Mouse (Mus musculus) hindbrain, embryonic 15.5 days (tissue): ENCODE data around the gene Slc27a3. TPM values are rescaled to one million over a fixed set of nuclear protein-coding genes. Genes with fewer than 3 reads are reported as not detected.
A peak's percentile ranks its signal among the peaks of the same experiment; 100 is the strongest.

ENCODE experiments used
- ATAC-seq: fragments of 200-750 bp; cut with Nextera tagmentation; 2 replicates; pipeline ENCODE4 v1.8.0; 2017; ENCODE audit warnings: low read depth, moderate number of reproducible peaks, moderate TSS enrichment; ENCODE audit not compliant: low FRiP score
- H3K27ac ChIP-seq: fragments of 300-500 bp; sonication (generic); replicated peaks from 2 replicates; pipeline ENCODE4 v1.5.1; 2015; ENCODE audit warnings: mild to moderate bottlenecking, inconsistent platforms
- H3K27me3 ChIP-seq: fragments of 300-500 bp; sonication (generic); 2 replicates; pipeline ENCODE4 v1.6.1; 2015; ENCODE audit warnings: control low read depth, inconsistent platforms
- H3K36me3 ChIP-seq: fragments of 300-500 bp; sonication (generic); 2 replicates; pipeline ENCODE4 v1.6.1; 2015; ENCODE audit warnings: control low read depth, inconsistent platforms
- H3K4me1 ChIP-seq: fragments of 300-500 bp; sonication (generic); replicated peaks from 2 replicates; pipeline ENCODE4 v1.6.1; 2015; ENCODE audit warnings: control low read depth, inconsistent platforms
- H3K4me2 ChIP-seq: fragments of 300-500 bp; sonication (generic); 2 replicates; pipeline ENCODE4 v1.6.1; 2015; ENCODE audit warnings: moderate library complexity, mild to moderate bottlenecking, inconsistent platforms
- H3K4me3 ChIP-seq: fragments of 300-500 bp; sonication (generic); 2 replicates; pipeline ENCODE4 v1.5.1; 2015; ENCODE audit warnings: mild to moderate bottlenecking, inconsistent platforms
- H3K9ac ChIP-seq: fragments of 300-500 bp; sonication (generic); 2 replicates; pipeline ENCODE4 v1.6.1; 2015; ENCODE audit warnings: inconsistent platforms
- H3K9me3 ChIP-seq: fragments of 300-500 bp; sonication (generic); 2 replicates; pipeline ENCODE4 v1.6.1; 2016; ENCODE audit warnings: control low read depth, inconsistent platforms
- WGBS: fragments of 180-500 bp; shearing (Covaris S2); methylation state at CpG from one replicate; pipeline ENCODE4 v1.1.7; 2015; 5-methylcytosine and 5-hydroxymethylcytosine counted together
- polyA plus RNA-seq: library from polyadenylated mRNA; unstranded; fragments of >200 nt; fragmentation: Nextera tagmentation; extraction: Ambion mirVana; gene quantifications from 2 replicates; pipeline ENCODE4 v1.2.1, GENCODE M21; 2015

Gene Slc27a3
- polyA plus RNA-seq, 1 experiment from 2014 or later, result 34.1 TPM

GRCm38 (mm10) chr3:90420696-90421095 lies 31.0 kb upstream of the Slc27a3 start:
- H3K4me3 ChIP-seq, result no peak overlapping the region
- H3K4me2 ChIP-seq, result no peak overlapping the region
- H3K4me1 ChIP-seq, result no peaks in the 10 kb centered on the region
- no peaks in the 10 kb centered on the region for H3K9me3 ChIP-seq
- 93% methylated on average over 6 of the region's 6 CpGs for WGBS
- no peak overlapping the region for H3K27ac ChIP-seq
- H3K9ac ChIP-seq, result no peak overlapping the region
- no peak for ATAC-seq
- H3K27me3 ChIP-seq, result no peaks in the 10 kb centered on the region
- peaks cover 60% of the 10 kb centered on the region for H3K36me3 ChIP-seq

DNA sequence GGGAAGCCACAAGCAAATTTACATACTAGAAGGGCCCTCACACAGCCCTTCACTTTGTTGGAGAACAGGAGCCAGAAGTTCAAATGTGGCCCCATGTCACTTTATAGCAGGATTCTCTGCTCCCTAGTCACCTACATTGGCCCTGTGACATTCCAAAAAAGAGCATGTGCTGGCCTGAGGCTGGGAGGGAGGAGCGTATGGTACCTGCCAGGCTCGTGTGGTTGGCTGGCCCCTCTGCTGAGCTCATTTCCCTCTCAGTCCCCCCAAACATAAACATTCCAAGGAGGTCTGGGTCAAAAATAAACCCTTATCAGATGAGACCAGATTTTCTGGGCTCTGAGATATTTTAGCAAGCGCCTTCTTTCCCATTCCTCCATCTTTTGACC lies 23.3 kb upstream of the Slc27a3 start:
- Histone ChIP-seq H3K9ac (no peak overlapping the region), H3K27ac (no peak overlapping the region), H3K27me3 (no peaks in the 10 kb centered on the region), H3K4me1 (no peaks in the 10 kb centered on the region), H3K4me3 (no peak overlapping the region), H3K9me3 (no peaks in the 10 kb centered on the region), H3K4me2 (no peak overlapping the region), H3K36me3 (peaks cover 75% of the 10 kb centered on the region)
- WGBS, result 78% methylated on average over 3 of the region's 3 CpGs
- ATAC-seq, result 0 out of 2 replicates have a peak, but pooled peaks have one; percentile 8

DNA sequence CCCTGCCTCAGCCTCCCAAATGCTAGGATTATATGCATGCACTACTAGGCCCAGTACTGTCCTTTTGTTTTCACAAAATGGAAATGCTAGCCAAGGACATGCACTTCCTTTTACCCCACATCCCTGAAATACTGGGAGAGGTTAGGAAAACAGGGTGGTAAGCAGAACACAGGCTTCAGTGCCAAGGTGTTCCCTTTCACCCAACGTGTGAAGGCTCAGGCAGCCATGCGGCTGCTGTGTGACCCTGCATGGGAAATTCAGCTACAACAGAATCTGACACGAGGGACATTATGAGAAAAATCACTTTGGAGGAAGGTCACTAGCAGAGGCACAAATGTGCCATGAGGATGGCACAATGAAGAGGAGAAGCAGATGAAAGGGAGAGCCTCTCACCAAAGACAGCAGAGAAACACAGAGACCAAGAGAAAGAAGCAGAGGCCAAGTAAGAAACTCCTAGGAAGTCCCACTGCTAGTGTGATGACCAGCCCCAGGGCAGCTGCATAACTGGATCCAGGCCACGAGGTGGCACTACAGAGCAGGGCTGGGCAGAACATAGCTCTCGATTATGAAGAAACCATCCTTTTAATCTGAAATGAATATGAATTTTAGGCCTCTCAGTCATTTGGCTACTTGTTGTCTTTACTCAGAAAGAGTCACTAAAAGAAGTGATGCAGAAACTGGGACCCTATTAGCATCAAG lies 22.7 kb upstream of the Slc27a3 start:
- Histone ChIP-seq H3K27ac (no peak overlapping the region), H3K9me3 (no peaks in the 10 kb centered on the region), H3K4me2 (no peak overlapping the region), H3K9ac (no peak overlapping the region), H3K4me1 (no peaks in the 10 kb centered on the region), H3K4me3 (no peak overlapping the region), H3K27me3 (no peaks in the 10 kb centered on the region), H3K36me3 (peaks cover 79% of the 10 kb centered on the region)
- WGBS, result 53% methylated on average over 5 of the region's 5 CpGs
- ATAC-seq, result peak; percentile 51; the same call in 1 of the 2 replicates

DNA sequence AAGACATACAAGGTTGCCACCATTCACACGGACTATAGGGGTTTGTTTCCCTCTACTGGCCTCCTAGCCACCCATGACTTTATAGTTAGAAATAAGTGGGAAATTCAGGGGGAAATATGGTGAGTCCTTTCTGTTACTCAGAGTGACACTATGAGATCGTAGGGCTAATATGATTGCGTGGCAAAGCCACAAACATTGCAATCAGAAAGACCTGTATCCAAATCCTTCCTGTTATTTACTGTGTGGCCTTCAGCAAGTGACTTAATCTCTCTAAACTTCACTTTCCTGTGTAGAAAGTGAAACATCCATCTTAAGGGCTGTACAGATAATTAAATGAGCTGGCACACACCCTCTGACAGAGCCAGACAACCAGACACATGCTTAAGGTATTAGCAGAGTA lies 19.0 kb upstream of the Slc27a3 start:
- no peaks in the 10 kb centered on the region for H3K9me3 ChIP-seq
- H3K27me3 ChIP-seq, result no peaks in the 10 kb centered on the region
- H3K4me3 ChIP-seq, result no peak overlapping the region
- ATAC-seq, result no peak
- H3K36me3 ChIP-seq, result peaks cover 81% of the 10 kb centered on the region
- WGBS, result 95% methylated on average over 3 of the region's 3 CpGs
- H3K27ac ChIP-seq, result no peak overlapping the region
- H3K4me1 ChIP-seq, result no peaks in the 10 kb centered on the region
- no peak overlapping the region for H3K4me2 ChIP-seq
- H3K9ac ChIP-seq, result no peak overlapping the region

- Histone ChIP-seq H3K4me1 (no peaks in the 10 kb centered on the region), H3K27me3 (no peaks in the 10 kb centered on the region), H3K27ac (no peak overlapping the region), H3K9me3 (no peaks in the 10 kb centered on the region), H3K36me3 (peaks cover 89% of the 10 kb centered on the region), H3K4me3 (no peak overlapping the region), H3K9ac (no peak overlapping the region), H3K4me2 (no peak overlapping the region)
- ATAC-seq, result no peak
- 97% methylated on average over 5 of the region's 5 CpGs for WGBS
Observed at GRCm38 (mm10) chr3:90406414-90406813, 16.7 kb upstream of the Slc27a3 start.

- Histone ChIP-seq H3K4me1 (no peaks in the 10 kb centered on the region), H3K27ac (no peak overlapping the region), H3K27me3 (no peaks in the 10 kb centered on the region), H3K9ac (no peak overlapping the region), H3K4me3 (no peak overlapping the region), H3K9me3 (no peaks in the 10 kb centered on the region), H3K4me2 (no peak overlapping the region), H3K36me3 (peaks cover 90% of the 10 kb centered on the region)
- no peak for ATAC-seq
- WGBS, result 88% methylated on average over 4 of the region's 4 CpGs
Observed at GRCm38 (mm10) chr3:90404609-90405008, 14.9 kb upstream of the Slc27a3 start.

DNA sequence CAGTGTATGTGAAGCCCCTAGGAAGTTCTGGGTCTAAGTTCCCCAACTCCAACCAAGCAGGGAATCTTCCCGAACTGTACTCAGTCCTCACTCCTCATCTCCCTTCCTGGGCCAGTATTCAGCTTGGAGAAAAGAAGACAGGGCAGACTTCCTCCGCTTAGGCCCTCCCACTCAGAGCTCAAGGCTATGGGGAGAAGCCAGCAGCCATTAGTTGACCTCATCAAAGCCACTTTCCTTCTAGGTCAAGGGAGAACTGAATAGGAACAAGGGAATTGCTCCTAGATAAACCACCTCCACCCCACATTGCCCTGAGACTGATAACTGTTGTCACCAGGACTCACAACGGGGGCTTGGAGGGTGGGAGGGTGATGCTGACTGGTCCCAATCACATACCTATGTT lies 14.4 kb upstream of the Slc27a3 start:
- H3K36me3 ChIP-seq, result peaks cover 90% of the 10 kb centered on the region
- H3K9me3 ChIP-seq, result no peaks in the 10 kb centered on the region
- no peak for ATAC-seq
- no peak overlapping the region for H3K4me2 ChIP-seq
- no peaks in the 10 kb centered on the region for H3K27me3 ChIP-seq
- H3K4me1 ChIP-seq, result no peaks in the 10 kb centered on the region
- no peak overlapping the region for H3K9ac ChIP-seq
- 90% methylated on average over 3 of the region's 3 CpGs for WGBS
- H3K27ac ChIP-seq, result no peak overlapping the region
- H3K4me3 ChIP-seq, result no peak overlapping the region

- no peaks in the 10 kb centered on the region for H3K4me1 ChIP-seq
- no peak overlapping the region for H3K4me2 ChIP-seq
- H3K4me3 ChIP-seq, result no peak overlapping the region
- H3K36me3 ChIP-seq, result peaks cover 83% of the 10 kb centered on the region
- ATAC-seq, result no peak
- no peaks in the 10 kb centered on the region for H3K9me3 ChIP-seq
- no peak overlapping the region for H3K27ac ChIP-seq
- 85% methylated on average over 4 of the region's 4 CpGs for WGBS
- H3K27me3 ChIP-seq, result no peaks in the 10 kb centered on the region
- H3K9ac ChIP-seq, result no peak overlapping the region
Observed at GRCm38 (mm10) chr3:90400993-90401392, 11.3 kb upstream of the Slc27a3 start.

- ATAC-seq, result no peak
- H3K27ac ChIP-seq, result no peak overlapping the region
- no peak overlapping the region for H3K4me2 ChIP-seq
- peaks cover 3% of the 10 kb centered on the region for H3K4me1 ChIP-seq
- H3K9me3 ChIP-seq, result no peaks in the 10 kb centered on the region
- WGBS, result 91% methylated on average over 3 of the region's 3 CpGs
- peaks cover 82% of the 10 kb centered on the region for H3K36me3 ChIP-seq
- H3K4me3 ChIP-seq, result no peak overlapping the region
- no peak overlapping the region for H3K9ac ChIP-seq
- no peaks in the 10 kb centered on the region for H3K27me3 ChIP-seq
Observed at GRCm38 (mm10) chr3:90395629-90396028, 5.9 kb upstream of the Slc27a3 start.

GRCm38 (mm10) chr3:90392661-90393060 lies 2.9 kb upstream of the Slc27a3 start:
- H3K36me3 ChIP-seq, result peaks cover 57% of the 10 kb centered on the region
- no peaks in the 10 kb centered on the region for H3K27me3 ChIP-seq
- no peak overlapping the region for H3K4me3 ChIP-seq
- no peak for ATAC-seq
- no peak overlapping the region for H3K4me2 ChIP-seq
- H3K4me1 ChIP-seq, result peaks cover 25% of the 10 kb centered on the region
- no peak overlapping the region for H3K27ac ChIP-seq
- WGBS, result 90% methylated on average over 3 of the region's 3 CpGs
- H3K9me3 ChIP-seq, result no peaks in the 10 kb centered on the region
- H3K9ac ChIP-seq, result no peak overlapping the region

- H3K9me3 ChIP-seq, result no peaks in the 10 kb centered on the region
- H3K4me2 ChIP-seq, result no peak overlapping the region
- no peak for ATAC-seq
- peaks cover 51% of the 10 kb centered on the region for H3K36me3 ChIP-seq
- no peak overlapping the region for H3K27ac ChIP-seq
- 92% methylated on average over 8 of the region's 8 CpGs for WGBS
- H3K9ac ChIP-seq, result no peak overlapping the region
- H3K27me3 ChIP-seq, result no peaks in the 10 kb centered on the region
- H3K4me3 ChIP-seq, result no peak overlapping the region
- H3K4me1 ChIP-seq, result peaks cover 32% of the 10 kb centered on the region
Observed at GRCm38 (mm10) chr3:90391941-90392340, 2.2 kb upstream of the Slc27a3 start.

DNA sequence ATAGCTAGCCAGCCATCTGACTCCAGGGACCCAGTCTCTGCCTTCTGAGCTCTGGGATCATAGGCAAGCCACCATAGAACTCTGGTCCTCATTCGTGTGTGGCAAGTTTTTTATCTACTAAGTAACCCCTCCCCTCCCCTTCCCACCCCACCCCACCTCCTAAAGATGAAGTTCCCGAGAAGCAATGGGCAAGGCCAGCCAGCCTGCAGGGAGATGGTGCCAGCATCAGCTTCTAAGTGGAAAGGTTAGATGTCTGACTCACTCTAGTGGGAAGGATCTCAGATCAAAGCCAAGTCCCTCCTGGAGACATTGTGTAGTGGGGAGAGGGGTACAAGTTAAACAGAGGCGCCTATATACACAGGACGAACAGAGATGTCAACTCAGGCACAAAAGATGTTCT lies 1.3 kb upstream of the Slc27a3 start:
- Histone ChIP-seq H3K4me2 (peak overlapping the region; percentile 73; the same call in 1 of the 2 replicates), H3K9ac (0 out of 2 replicates have a peak overlapping the region, but pooled peaks have one; percentile 82), H3K27me3 (no peaks in the 10 kb centered on the region), H3K9me3 (no peaks in the 10 kb centered on the region), H3K4me1 (peaks cover 36% of the 10 kb centered on the region), H3K27ac (0 out of 2 replicates have a peak overlapping the region, but pooled peaks have one; percentile 95), H3K4me3 (no peak overlapping the region), H3K36me3 (peaks cover 46% of the 10 kb centered on the region)
- no peak for ATAC-seq
- WGBS, result 75% methylated on average over 4 of the region's 4 CpGs
